Mouse (Mus musculus) midbrain, embryonic 10.5 days (tissue): ENCODE data around the gene Arhgef2. TPM values are rescaled to one million over a fixed set of nuclear protein-coding genes. Genes with fewer than 3 reads are reported as not detected.
"Not testable (repeated sequence)": the region's sequence is repeated elsewhere in the genome, so short reads cannot be mapped to it uniquely, and the experiment has no call there.

Experiments used
- DNase-seq: peaks from one replicate; pipeline ENCODE4 v3.0.0-alpha.2; 2017; ENCODE audit warnings: low spot score
- H3K27ac ChIP-seq: fragments of 300-500 bp; sonication (generic); replicated peaks from 2 replicates; pipeline ENCODE4 v1.5.1; 2016; ENCODE audit warnings: mild to moderate bottlenecking
- H3K27me3 ChIP-seq: fragments of 300-500 bp; sonication (generic); 2 replicates; pipeline ENCODE4 v1.6.1; 2016; ENCODE audit warnings: low read depth, mild to moderate bottlenecking; ENCODE audit not compliant: poor library complexity, severe bottlenecking
- H3K36me3 ChIP-seq: fragments of 300-500 bp; sonication (generic); 2 replicates; pipeline ENCODE4 v1.6.1; 2016; ENCODE audit warnings: mild to moderate bottlenecking, moderate library complexity
- H3K4me1 ChIP-seq: fragments of 300-500 bp; sonication (generic); 2 replicates; pipeline ENCODE4 v1.6.1; 2016
- H3K4me3 ChIP-seq: fragments of 300-500 bp; sonication (generic); 2 replicates; pipeline ENCODE4 v1.5.1; 2016; ENCODE audit warnings: mild to moderate bottlenecking, moderate library complexity
- H3K9me3 ChIP-seq: fragments of 300-500 bp; sonication (generic); replicated peaks from 2 replicates; pipeline ENCODE4 v1.6.1; 2016; ENCODE audit warnings: mild to moderate bottlenecking
- WGBS: fragments of 180-500 bp; shearing (Covaris S2); methylation state at CpG from one replicate; pipeline ENCODE4 v1.1.7; 2016; 5-methylcytosine and 5-hydroxymethylcytosine counted together
- polyA plus RNA-seq: library from polyadenylated mRNA; unstranded; fragments of >200 nt; fragmentation: Nextera tagmentation; extraction: Ambion mirVana; gene quantifications from 2 replicates; pipeline ENCODE4 v1.2.1, GENCODE M21; 2016

Arhgef2 gene
- polyA plus RNA-seq, 1 experiment from 2014 or later, result 82.2 TPM

- WGBS, result 84% methylated on average over 1 of the region's 1 CpGs
- Histone ChIP-seq H3K9me3 (no peaks in the 10 kb centered on the region), H3K27me3 (no peaks in the 10 kb centered on the region), H3K4me3 (no peak overlapping the region), H3K36me3 (peaks cover 42% of the 10 kb centered on the region), H3K27ac (no peak overlapping the region), H3K4me1 (no peaks in the 10 kb centered on the region)
- no peak for DNase-seq
Observed at GRCm38 (mm10) chr3:88571856-88572255, 33.9 kb upstream of the Arhgef2 start.

- peaks cover 32% of the 10 kb centered on the region for H3K36me3 ChIP-seq
- no peak overlapping the region for H3K27ac ChIP-seq
- no peaks in the 10 kb centered on the region for H3K9me3 ChIP-seq
- no peak overlapping the region for H3K4me3 ChIP-seq
- DNase-seq, result no peak
- 83% methylated on average over 2 of the region's 2 CpGs for WGBS
- H3K4me1 ChIP-seq, result no peaks in the 10 kb centered on the region
- H3K27me3 ChIP-seq, result no peaks in the 10 kb centered on the region
Observed at GRCm38 (mm10) chr3:88572835-88573234, 32.9 kb upstream of the Arhgef2 start.

- 91% methylated on average over 2 of the region's 2 CpGs for WGBS
- no peak for DNase-seq
- H3K4me3 ChIP-seq, result no peak overlapping the region
Observed at GRCm38 (mm10) chr3:88573810-88574209, 32.0 kb upstream of the Arhgef2 start.

GRCm38 (mm10) chr3:88575540-88575939, 30.2 kb upstream of the Arhgef2 start, which contains the start of gene Ssr2:
Gene Ssr2, plus strand, starts transcription at chr3:88575876.
- Histone ChIP-seq H3K36me3 (peaks cover 5% of the 10 kb centered on the region), H3K4me3 (no peak within 1 kb of the TSS), H3K27ac (no peak within 1 kb of the TSS), H3K4me1 (peaks cover 13% of the 10 kb centered on the region), H3K27me3 (no peaks in the 10 kb centered on the region), H3K9me3 (no peaks in the 10 kb centered on the region)
- 84% methylated on average over 3 of the region's 3 CpGs for WGBS
- no peak for DNase-seq

More at GRCm38 (mm10) chr3:88573810-88574209, 32.0 kb upstream of the Arhgef2 start:
- Histone ChIP-seq H3K27ac (no peak overlapping the region), H3K4me1 (peaks cover under 1% of the 10 kb centered on the region), H3K36me3 (peaks cover 23% of the 10 kb centered on the region), H3K9me3 (no peaks in the 10 kb centered on the region), H3K27me3 (no peaks in the 10 kb centered on the region)

GRCm38 (mm10) chr3:88577846-88578245, 27.9 kb upstream of the Arhgef2 start:
- H3K27ac ChIP-seq, H3K27me3 ChIP-seq, H3K4me3 ChIP-seq, DNase-seq, H3K9me3 ChIP-seq: not testable (repeated sequence)
- 87% methylated on average over 5 of the region's 5 CpGs for WGBS
- H3K36me3 ChIP-seq, result peaks cover 22% of the 10 kb centered on the region
- H3K4me1 ChIP-seq, result peaks cover 19% of the 10 kb centered on the region

GRCm38 (mm10) chr3:88578498-88579424, 27.0 kb upstream of the Arhgef2 start:
- H3K27ac ChIP-seq, result peak overlapping the region; percentile 87
- H3K9me3 ChIP-seq, result no peaks in the 10 kb centered on the region
- H3K36me3 ChIP-seq, result peaks cover 31% of the 10 kb centered on the region
- DNase-seq, result no peak
- H3K4me3 ChIP-seq, result peak overlapping the region; percentile 94
- H3K27me3 ChIP-seq, result no peaks in the 10 kb centered on the region
- peaks cover 19% of the 10 kb centered on the region for H3K4me1 ChIP-seq
- WGBS, result 49% methylated on average over 8 of the region's 8 CpGs

- peaks cover 39% of the 10 kb centered on the region for H3K36me3 ChIP-seq
- no peaks in the 10 kb centered on the region for H3K9me3 ChIP-seq
- H3K4me1 ChIP-seq, result peaks cover 19% of the 10 kb centered on the region
- H3K27ac ChIP-seq, result peak overlapping the region; percentile 87
- DNase-seq, result peak; percentile 84
- H3K27me3 ChIP-seq, result no peaks in the 10 kb centered on the region
- 2% methylated on average over 34 of the region's 34 CpGs for WGBS
- peak overlapping the region; percentile 94 for H3K4me3 ChIP-seq
Observed at GRCm38 (mm10) chr3:88579454-88580117, 26.2 kb upstream of the Arhgef2 start.

- H3K27ac ChIP-seq, result no peak overlapping the region
- peaks cover 87% of the 10 kb centered on the region for H3K36me3 ChIP-seq
Observed at GRCm38 (mm10) chr3:88585769-88586168, 20.0 kb upstream of the Arhgef2 start.

GRCm38 (mm10) chr3:88586640-88587039, 19.1 kb upstream of the Arhgef2 start:
- DNase-seq, result no peak
- Histone ChIP-seq H3K27ac (no peak overlapping the region), H3K36me3 (peaks cover 79% of the 10 kb centered on the region), H3K4me3 (no peak overlapping the region), H3K9me3 (no peaks in the 10 kb centered on the region), H3K4me1 (peaks cover 10% of the 10 kb centered on the region), H3K27me3 (no peaks in the 10 kb centered on the region)
- 90% methylated on average over 5 of the region's 5 CpGs for WGBS

More at GRCm38 (mm10) chr3:88585769-88586168, 20.0 kb upstream of the Arhgef2 start:
- Histone ChIP-seq H3K9me3 (no peaks in the 10 kb centered on the region), H3K4me3 (no peak overlapping the region), H3K27me3 (no peaks in the 10 kb centered on the region), H3K4me1 (peaks cover 8% of the 10 kb centered on the region)
- 96% methylated on average over 6 of the region's 6 CpGs for WGBS
- DNase-seq, result no peak

GRCm38 (mm10) chr3:88590246-88590645, 15.5 kb upstream of the Arhgef2 start:
- Histone ChIP-seq H3K9me3 (no peaks in the 10 kb centered on the region), H3K4me1 (peaks cover 21% of the 10 kb centered on the region), H3K27ac (no peak overlapping the region), H3K36me3 (peaks cover 45% of the 10 kb centered on the region), H3K4me3 (no peak overlapping the region), H3K27me3 (no peaks in the 10 kb centered on the region)
- WGBS, result 18% methylated on average over 5 of the region's 5 CpGs
- DNase-seq, result no peak

- H3K36me3 ChIP-seq, result peaks cover 37% of the 10 kb centered on the region
- 44% methylated on average over 3 of the region's 3 CpGs for WGBS
- peaks cover 21% of the 10 kb centered on the region for H3K4me1 ChIP-seq
- H3K27ac ChIP-seq, result no peak overlapping the region
- no peaks in the 10 kb centered on the region for H3K27me3 ChIP-seq
- DNase-seq, result no peak
- H3K4me3 ChIP-seq, result no peak overlapping the region
- H3K9me3 ChIP-seq, result no peaks in the 10 kb centered on the region
Observed at GRCm38 (mm10) chr3:88591044-88591443, 14.7 kb upstream of the Arhgef2 start.

- Histone ChIP-seq H3K4me1 (peaks cover 21% of the 10 kb centered on the region), H3K27me3 (no peaks in the 10 kb centered on the region), H3K4me3 (no peak overlapping the region), H3K27ac (peak overlapping the region; percentile 50; the same call in 1 of the 2 replicates), H3K36me3 (peaks cover 26% of the 10 kb centered on the region), H3K9me3 (no peaks in the 10 kb centered on the region)
- 39% methylated on average over 9 of the region's 9 CpGs for WGBS
- DNase-seq, result peak; percentile 29
Observed at GRCm38 (mm10) chr3:88591950-88592731, 13.6 kb upstream of the Arhgef2 start.
